Mouse (Mus musculus) brain, embryonic 18.5 days (tissue): ENCODE results near the gene Lrmda.

Experiments used
- DNase-seq: peaks from one replicate; pipeline ENCODE4 v3.0.0-alpha.2; 2012; ENCODE audit warnings: low read depth, low spot score

The Lrmda gene

GRCm38 (mm10) chr14:22019252-22019948, at the start of gene Lrmda:
Gene Lrmda (plus strand): TSS chr14:22019712.
- no peak for DNase-seq

- no peak for DNase-seq
These were observed 38.0 kb upstream of the Lrmda start for GRCm38 (mm10) chr14:21981462-21981861.

- no peak for DNase-seq
These were observed 37.4 kb upstream of the Lrmda start for GRCm38 (mm10) chr14:21982096-21982591.

- no peak for DNase-seq
These were observed 36.8 kb upstream of the Lrmda start for GRCm38 (mm10) chr14:21982592-21983310.

- DNase-seq, result no peak
These were observed 36.1 kb upstream of the Lrmda start for GRCm38 (mm10) chr14:21983311-21983949.

GRCm38 (mm10) chr14:21983950-21984730, 35.4 kb upstream of the Lrmda start:
- no peak for DNase-seq

- no peak for DNase-seq
These were observed 34.6 kb upstream of the Lrmda start for GRCm38 (mm10) chr14:21984757-21985425.

GRCm38 (mm10) chr14:21985426-21985931, 34.0 kb upstream of the Lrmda start:
- no peak for DNase-seq

GRCm38 (mm10) chr14:21985981-21986732, 33.4 kb upstream of the Lrmda start:
- no peak for DNase-seq

GRCm38 (mm10) chr14:21986733-21987659, 32.5 kb upstream of the Lrmda start:
- no peak for DNase-seq

GRCm38 (mm10) chr14:21987660-21988576, 31.6 kb upstream of the Lrmda start:
- peak; percentile 90 for DNase-seq

GRCm38 (mm10) chr14:21988577-21989290, 30.8 kb upstream of the Lrmda start:
- no peak for DNase-seq

GRCm38 (mm10) chr14:21989291-21989913, 30.1 kb upstream of the Lrmda start, which contains the start of gene Zfp503:
Gene Zfp503 (minus strand): TSS chr14:21989601.
- no peak for DNase-seq

- no peak for DNase-seq
These were observed 29.0 kb upstream of the Lrmda start for GRCm38 (mm10) chr14:21990321-21991021.

- no peak for DNase-seq
These were observed 28.2 kb upstream of the Lrmda start for GRCm38 (mm10) chr14:21991251-21991780.

GRCm38 (mm10) chr14:21991856-21992255, 27.7 kb upstream of the Lrmda start:
- DNase-seq, result no peak
